Comparison of ENCODE assay signal across 8 mouse cellular contexts in the genomic region with DNA sequence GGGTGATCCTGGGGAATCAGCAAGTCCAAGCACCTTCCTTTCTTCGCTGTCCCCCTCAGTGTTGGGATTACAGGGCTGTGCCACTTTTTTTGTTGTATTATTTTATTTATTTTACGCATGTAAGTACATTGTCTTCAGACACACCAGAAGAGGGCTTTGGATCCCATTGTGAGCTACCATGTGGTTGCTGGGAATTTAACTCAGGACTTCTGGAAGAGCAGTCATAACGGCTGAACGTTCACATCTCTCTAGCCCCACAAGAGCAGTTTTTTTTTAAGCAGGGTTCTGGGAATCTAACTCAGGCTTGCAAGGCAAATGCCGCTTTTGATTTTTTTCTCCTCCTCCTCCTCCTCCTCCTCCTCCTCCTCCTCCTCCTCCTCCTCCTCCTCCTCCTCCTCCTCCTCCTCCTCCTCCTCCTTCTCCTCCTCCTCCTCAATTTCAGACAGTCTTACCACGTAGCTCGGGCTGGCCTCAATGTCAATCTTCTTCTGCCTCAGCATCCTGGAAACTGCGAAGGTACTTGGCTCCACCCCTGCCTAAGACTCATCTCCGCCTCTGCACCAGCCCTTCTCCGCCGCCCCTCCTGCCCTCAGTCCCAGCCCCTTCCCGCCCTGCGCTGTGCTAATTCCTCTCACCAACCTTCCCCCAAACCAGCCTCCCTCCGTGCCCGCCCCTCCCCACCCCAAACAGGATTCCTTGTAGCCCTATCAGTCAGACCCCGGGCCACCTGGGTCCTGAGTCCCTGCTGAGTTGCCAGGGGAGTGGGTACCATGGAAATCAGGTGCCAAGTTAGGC. TPM values are rescaled to one million over a fixed set of nuclear protein-coding genes. Genes with fewer than 3 reads are reported as not detected.
DNase-seq lines count a peak whose midpoint lies in the region; ATAC-seq and TF ChIP-seq lines count a peak whose summit lies in the region.

No protein-coding gene starts in this region.

- peaks cover 4 to 8% of the 10 kb centered on the region in 2 experiments; a peak in 2 of 4 replicates for H3K4me1 ChIP-seq in heart, embryonic 14.5 days (ENCODE audit: control insufficient read depth in 2 of 2, insufficient read depth in 2 of 2, low read length in 2 of 2)
- peaks cover 0 to 3% of the 10 kb centered on the region in 2 experiments; a peak in 2 of 4 replicates for H3K4me1 ChIP-seq in MEL (ENCODE audit: control insufficient read depth in 1 of 2, insufficient read depth in 2 of 2, low read length in 2 of 2)
- peaks cover 40% of the 10 kb centered on the region for H3K4me1 ChIP-seq in forebrain, embryonic 10.5 days
- H3K4me1 ChIP-seq in stomach, embryonic 14.5 days (ENCODE audit: control insufficient read depth, insufficient read depth, low read length), result peaks cover 4% of the 10 kb centered on the region; the same call in 1 of the 2 replicates

- ATAC-seq in heart, embryonic 14.5 days (ENCODE audit: insufficient number of reproducible peaks, insufficient read depth, low FRiP score, low read depth), result no peak
- no peak for ATAC-seq in stomach, embryonic 14.5 days (ENCODE audit: insufficient number of reproducible peaks, insufficient read depth, low FRiP score, low read depth)

- TF ChIP-seq EP300 in MEL (IDR thresholded peaks at IDR 0.05; ENCODE audit: low read depth in 1 of 2, low read length in 2 of 2), result no peak

- no peak for TF ChIP-seq CTCF in MEL (IDR thresholded peaks at IDR 0.05 in 2 of 3, conservative IDR thresholded peaks at IDR 0.05 in 1 of 3; ENCODE audit: control insufficient read depth in 1 of 3, insufficient read depth in 1 of 3, low read depth in 2 of 3, low read length in 3 of 3, poor library complexity in 1 of 3, severe bottlenecking in 1 of 3)

- TF ChIP-seq RAD21 in MEL (IDR thresholded peaks at IDR 0.05; ENCODE audit: low read depth, low read length), result no peak

- H3K9me3 ChIP-seq in heart, embryonic 14.5 days (ENCODE audit: control insufficient read depth, low read length), result no peaks in the 10 kb centered on the region
- no peaks in the 10 kb centered on the region for H3K9me3 ChIP-seq in MEL (replicated peaks; ENCODE audit: insufficient read depth, low read length)
- H3K9me3 ChIP-seq in forebrain, embryonic 10.5 days, result no peaks in the 10 kb centered on the region
- H3K9me3 ChIP-seq in stomach, embryonic 14.5 days (ENCODE audit: control insufficient read depth, low read depth, low read length), result no peaks in the 10 kb centered on the region

- peak overlapping the region; percentile 60 for H3K4me2 ChIP-seq in heart, embryonic 14.5 days (ENCODE audit: low read length)
- peak overlapping the region; percentile 43 for H3K4me2 ChIP-seq in stomach, embryonic 14.5 days (replicated peaks; ENCODE audit: low read depth, low read length)

- H3K36me3 ChIP-seq in heart, embryonic 14.5 days (ENCODE audit: control insufficient read depth, insufficient read depth, low read length), result no peaks in the 10 kb centered on the region
- no peaks in the 10 kb centered on the region for H3K36me3 ChIP-seq in MEL (ENCODE audit: control insufficient read depth in 1 of 2, insufficient read depth in 2 of 2, low read length in 2 of 2)
- H3K36me3 ChIP-seq in forebrain, embryonic 10.5 days (replicated peaks), result no peaks in the 10 kb centered on the region
- no peaks in the 10 kb centered on the region for H3K36me3 ChIP-seq in stomach, embryonic 14.5 days (ENCODE audit: control insufficient read depth, insufficient read depth, low read length)

- H3K4me3 ChIP-seq in heart, embryonic 14.5 days (ENCODE audit: control insufficient read depth in 1 of 2, insufficient read depth in 1 of 2, low read depth in 1 of 2, low read length in 2 of 2), result peak overlapping the region; percentile 19 to 35; a peak in 3 of 4 replicates
- no peak overlapping the region; a peak in 1 of 4 replicates for H3K4me3 ChIP-seq in MEL (ENCODE audit: control insufficient read depth in 1 of 2, insufficient read depth in 1 of 2, low read depth in 2 of 2, low read length in 2 of 2)
- H3K4me3 ChIP-seq in forebrain, embryonic 10.5 days, result peak overlapping the region; percentile 49
- H3K4me3 ChIP-seq in stomach, embryonic 14.5 days (ENCODE audit: low read depth, low read length), result peak overlapping the region; percentile 17; the same call in 1 of the 2 replicates

- no peak for DNase-seq in heart, adult 9 months (ENCODE audit: low spot score in 2 of 2)
- peak; percentile 55 for DNase-seq in MEL (ENCODE audit: low read depth, low spot score)
- DNase-seq in forebrain, embryonic 10.5 days (ENCODE audit: extremely low spot score, low spot score), result no peak
- DNase-seq in liver, result peak; percentile 50
- DNase-seq in adrenal gland, postnatal 4 days (ENCODE audit: low spot score in 2 of 2), result no peak
- DNase-seq in adrenal gland, adult (ENCODE audit: inconsistent age in 2 of 2, low spot score in 1 of 2), result no peak

- no peak overlapping the region for H3K27ac ChIP-seq in heart, embryonic 14.5 days (replicated peaks in 1 of 2; ENCODE audit: control insufficient read depth in 1 of 2, insufficient read depth in 1 of 2, low read depth in 2 of 2, low read length in 2 of 2)
- H3K27ac ChIP-seq in MEL (ENCODE audit: control insufficient read depth, low read depth, low read length), result no peak overlapping the region
- H3K27ac ChIP-seq in forebrain, embryonic 10.5 days, result peak overlapping the region; percentile 64
- no peak overlapping the region for H3K27ac ChIP-seq in stomach, embryonic 14.5 days (ENCODE audit: low read length)

- 6% methylated on average over 16 of the region's 16 CpGs for WGBS in heart, embryonic 14.5 days
- WGBS in forebrain, embryonic 10.5 days, result 4% methylated on average over 16 of the region's 16 CpGs
- WGBS in stomach, embryonic 14.5 days, result 4% methylated on average over 16 of the region's 16 CpGs

- peaks cover 48% of the 10 kb centered on the region for H3K27me3 ChIP-seq in heart, embryonic 14.5 days (ENCODE audit: control insufficient read depth, insufficient read depth, low read length)
- no peaks in the 10 kb centered on the region for H3K27me3 ChIP-seq in MEL (ENCODE audit: control insufficient read depth in 1 of 2, insufficient read depth in 2 of 2, low read length in 2 of 2)
- H3K27me3 ChIP-seq in forebrain, embryonic 10.5 days (ENCODE audit: poor library complexity, severe bottlenecking), result peaks cover 67% of the 10 kb centered on the region
- no peaks in the 10 kb centered on the region for H3K27me3 ChIP-seq in stomach, embryonic 14.5 days (ENCODE audit: control insufficient read depth, insufficient read depth, low read length)

- peak overlapping the region; percentile 8; the same call in 1 of the 2 replicates for H3K9ac ChIP-seq in heart, embryonic 14.5 days (ENCODE audit: low read length)
- H3K9ac ChIP-seq in MEL (ENCODE audit: control insufficient read depth, low read depth, low read length, poor library complexity, severe bottlenecking), result no peak overlapping the region
- no peak overlapping the region for H3K9ac ChIP-seq in stomach, embryonic 14.5 days (replicated peaks; ENCODE audit: low read depth, low read length)

- TF ChIP-seq POLR2A in MEL (IDR thresholded peaks at IDR 0.05; ENCODE audit: control insufficient read depth in 1 of 2, insufficient read depth in 1 of 2, low read depth in 1 of 2, low read length in 2 of 2, poor library complexity in 1 of 2), result no peak

- H3K79me2 ChIP-seq in MEL (ENCODE audit: control insufficient read depth, insufficient read depth, low read length, poor library complexity), result no peaks in the 10 kb centered on the region

RNA-seq across cellular contexts. Expression of a gene that starts 3.5 kb away (rescaled TPM):
- 0.61 and 1.4 TPM in 2 replicates for polyA plus RNA-seq in heart, embryonic 14.5 days (2014; fragmentation: Nextera tagmentation; extraction: Ambion mirVana)
- 2.3 and 3.7 TPM in 2 replicates for total RNA-seq in MEL (2012; rRNA removed)
- polyA plus RNA-seq in MEL (2012; ENCODE audit: insufficient read depth in 1 of 2, insufficient read length in 2 of 2, low read depth in 1 of 2, low replicate concordance in 2 of 2, missing spikeins in 1 of 2), result 1 to 10 TPM in 1 of 2 experiments, not detected in 1; 6.8 TPM
- 12.6 and 13.2 TPM in 2 replicates for polyA plus RNA-seq in forebrain, embryonic 10.5 days (2016; fragmentation: Nextera tagmentation; extraction: Ambion mirVana)
- 5.5 and 7.4 TPM in 2 replicates for polyA plus RNA-seq in stomach, embryonic 14.5 days (2014; fragmentation: Nextera tagmentation; extraction: Ambion mirVana)
- total RNA-seq in adrenal gland, postnatal 4 days (2021), result 1 to 10 TPM; 8.4 to 9.8 TPM

RNA-seq across cellular contexts. Expression of a gene that starts 27.4 kb away (rescaled TPM):
- polyA plus RNA-seq in heart, embryonic 14.5 days (2014; fragmentation: Nextera tagmentation; extraction: Ambion mirVana), result 3.0 and 3.1 TPM in 2 replicates
- 0.10 and 0.19 TPM in 2 replicates for total RNA-seq in MEL (2012; rRNA removed)
- polyA plus RNA-seq in MEL (2012; ENCODE audit: insufficient read depth in 1 of 2, insufficient read length in 2 of 2, low read depth in 1 of 2, low replicate concordance in 2 of 2, missing spikeins in 1 of 2), result under 1 TPM in 1 of 2 experiments, not detected in 1; 0.84 TPM
- 0.41 and 0.69 TPM in 2 replicates for polyA plus RNA-seq in forebrain, embryonic 10.5 days (2016; fragmentation: Nextera tagmentation; extraction: Ambion mirVana)
- 4.7 and 5.4 TPM in 2 replicates for polyA plus RNA-seq in stomach, embryonic 14.5 days (2014; fragmentation: Nextera tagmentation; extraction: Ambion mirVana)
- total RNA-seq in adrenal gland, postnatal 4 days (2021), result 1 to 10 TPM; 4.4 to 5.0 TPM

RNA-seq across cellular contexts. Expression of a gene that starts 40.0 kb away (rescaled TPM):
- polyA plus RNA-seq in heart, embryonic 14.5 days (2014; fragmentation: Nextera tagmentation; extraction: Ambion mirVana), result 2.4 and 2.7 TPM in 2 replicates
- total RNA-seq in MEL (2012; rRNA removed), result 0.54 and 0.69 TPM in 2 replicates
- 1 to 10 TPM in 1 of 2 experiments, not detected in 1; 4.4 TPM for polyA plus RNA-seq in MEL (2012; ENCODE audit: insufficient read depth in 1 of 2, insufficient read length in 2 of 2, low read depth in 1 of 2, low replicate concordance in 2 of 2, missing spikeins in 1 of 2)
- polyA plus RNA-seq in forebrain, embryonic 10.5 days (2016; fragmentation: Nextera tagmentation; extraction: Ambion mirVana), result 0.26 TPM in 1 of 2 replicates, not detected in the other
- 1.3 and 1.7 TPM in 2 replicates for polyA plus RNA-seq in stomach, embryonic 14.5 days (2014; fragmentation: Nextera tagmentation; extraction: Ambion mirVana)
- total RNA-seq in adrenal gland, postnatal 4 days (2021), result 1 to 10 TPM; 6.8 to 8.5 TPM

RNA-seq across cellular contexts. Expression of a gene that starts 52.9 kb away (rescaled TPM):
- 5.9 and 6.3 TPM in 2 replicates for polyA plus RNA-seq in heart, embryonic 14.5 days (2014; fragmentation: Nextera tagmentation; extraction: Ambion mirVana)
- 4.2 and 5.1 TPM in 2 replicates for total RNA-seq in MEL (2012; rRNA removed)
- polyA plus RNA-seq in MEL (2012; ENCODE audit: insufficient read depth in 1 of 2, insufficient read length in 2 of 2, low read depth in 1 of 2, low replicate concordance in 2 of 2, missing spikeins in 1 of 2), result 10 to 100 TPM in 1 of 2 experiments, not detected in 1; 12.4 TPM
- 2.5 and 3.0 TPM in 2 replicates for polyA plus RNA-seq in forebrain, embryonic 10.5 days (2016; fragmentation: Nextera tagmentation; extraction: Ambion mirVana)
- 5.4 and 6.0 TPM in 2 replicates for polyA plus RNA-seq in stomach, embryonic 14.5 days (2014; fragmentation: Nextera tagmentation; extraction: Ambion mirVana)
- 10 to 100 TPM; 17.7 to 19.3 TPM for total RNA-seq in adrenal gland, postnatal 4 days (2021)

RNA-seq across cellular contexts. Expression of a gene that starts 57.5 kb away (rescaled TPM):
- 0.38 and 0.89 TPM in 2 replicates for polyA plus RNA-seq in heart, embryonic 14.5 days (2014; fragmentation: Nextera tagmentation; extraction: Ambion mirVana)
- total RNA-seq in MEL (2012; rRNA removed), result 0.81 and 0.92 TPM in 2 replicates
- 1 to 10 TPM in 1 of 2 experiments, not detected in 1; 3.6 TPM for polyA plus RNA-seq in MEL (2012; ENCODE audit: insufficient read depth in 1 of 2, insufficient read length in 2 of 2, low read depth in 1 of 2, low replicate concordance in 2 of 2, missing spikeins in 1 of 2)
- 2.9 and 3.3 TPM in 2 replicates for polyA plus RNA-seq in forebrain, embryonic 10.5 days (2016; fragmentation: Nextera tagmentation; extraction: Ambion mirVana)
- 1.4 and 1.7 TPM in 2 replicates for polyA plus RNA-seq in stomach, embryonic 14.5 days (2014; fragmentation: Nextera tagmentation; extraction: Ambion mirVana)
- total RNA-seq in adrenal gland, postnatal 4 days (2021), result 10 to 100 TPM; 11.7 to 12.9 TPM

Comparison
In these comparisons a context has a peak if more than half of its experiments do, and no peak if none do; other contexts are left out.
1. H3K4me3 ChIP-seq: peak in heart, embryonic 14.5 days (2 of 2), forebrain, embryonic 10.5 days (single experiment) and stomach, embryonic 14.5 days (single experiment); none in MEL (0 of 2).
2. DNase-seq: peak in MEL (single experiment) and liver (single experiment); none in heart, adult 9 months (0 of 2), forebrain, embryonic 10.5 days (single experiment), adrenal gland, postnatal 4 days (0 of 2) and adrenal gland, adult (0 of 2).